Mouse (Mus musculus) heart, adult 2 months (tissue): ENCODE results near the gene Rbm43.

Experiments used
- CTCF ChIP-seq: fragments of 200-600 bp; IDR thresholded peaks from 2 replicates; pipeline ENCODE4 v1.8.1; 2022; ENCODE audit warnings: antibody characterized with exemption, mild to moderate bottlenecking, moderate library complexity
- POLR2A ChIP-seq: fragments of 200-500 bp; IDR thresholded peaks from 2 replicates; pipeline ENCODE4 v1.6.1; 2011; ENCODE audit warnings: mild to moderate bottlenecking, low read depth, low read length, control low read depth; ENCODE audit not compliant: insufficient read depth

- TF ChIP-seq CTCF (peak; percentile 91), POLR2A (no peak)
These were observed 19.9 kb downstream of the Rbm43 start for GRCm38 (mm10) chr2:51914944-51915680.
